Mouse (Mus musculus): ENCODE data around the gene Clec4n. TPM values are rescaled to one million over a fixed set of nuclear protein-coding genes. Genes with fewer than 3 reads are reported as not detected.
A peak's percentile ranks its signal among the peaks of the same experiment; 100 is the strongest.
"Not testable (repeated sequence)": the region's sequence is repeated elsewhere in the genome, so short reads cannot be mapped to it uniquely, and the experiment has no call there.

The Clec4n gene
- polyA plus RNA-seq, 1 experiment from 2014 or later, result 28.7 TPM

GRCm38 (mm10) chr6:123231149-123231548 is 1.5 kb downstream of the Clec4n start:
- no peak for DNase-seq
- H3K27ac ChIP-seq (ENCODE audit: low read depth), result no peak overlapping the region
- no peaks in the 10 kb centered on the region for H3K9me3 ChIP-seq (ENCODE audit: low read length)
- H3K4me2 ChIP-seq (ENCODE audit: low read depth, low read length), result no peak overlapping the region
- 51% methylated on average over 2 of the region's 2 CpGs for whole genome bisulfite sequencing (ENCODE audit: insufficient replicate concordance)
- H3K9ac ChIP-seq (replicated peaks), result no peak overlapping the region
- H3K27me3 ChIP-seq (ENCODE audit: insufficient read depth, low read length), result no peaks in the 10 kb centered on the region
- no peak overlapping the region for H3K4me3 ChIP-seq (ENCODE audit: low read depth, low read length)
- TF ChIP-seq CTCF (IDR thresholded peaks at IDR 0.05; ENCODE audit: low read depth), result no peak
- no peak for TF ChIP-seq EP300 (IDR thresholded peaks at IDR 0.05; ENCODE audit: low read depth)
- no peak for ATAC-seq
- no peaks in the 10 kb centered on the region for H3K4me1 ChIP-seq (ENCODE audit: insufficient read depth)
- H3K36me3 ChIP-seq (replicated peaks; ENCODE audit: insufficient read depth, low read length), result no peaks in the 10 kb centered on the region

- no peak for DNase-seq
- TF ChIP-seq CTCF (IDR thresholded peaks at IDR 0.05; ENCODE audit: low read depth) (no peak), EP300 (IDR thresholded peaks at IDR 0.05; ENCODE audit: low read depth) (no peak)
- H3K27me3 ChIP-seq (ENCODE audit: insufficient read depth, low read length), result no peaks in the 10 kb centered on the region
These were observed 7.9 kb downstream of the Clec4n start for GRCm38 (mm10) chr6:123237582-123237981.

GRCm38 (mm10) chr6:123244201-123244600 is 14.6 kb downstream of the Clec4n start:
- no peak overlapping the region for H3K4me3 ChIP-seq (ENCODE audit: low read depth, low read length)
- no peaks in the 10 kb centered on the region for H3K4me1 ChIP-seq (ENCODE audit: insufficient read depth)
- no peak overlapping the region for H3K4me2 ChIP-seq (ENCODE audit: low read depth, low read length)
- no peak for DNase-seq
- TF ChIP-seq EP300 (IDR thresholded peaks at IDR 0.05; ENCODE audit: low read depth) (no peak), CTCF (IDR thresholded peaks at IDR 0.05; ENCODE audit: low read depth) (no peak)
- ATAC-seq, result no peak
- H3K9ac ChIP-seq (replicated peaks), result no peak overlapping the region
- no peak overlapping the region for H3K27ac ChIP-seq (ENCODE audit: low read depth)
- H3K27me3 ChIP-seq (ENCODE audit: insufficient read depth, low read length), result no peaks in the 10 kb centered on the region
- 56% methylated on average over 5 of the region's 5 CpGs for WGBS (ENCODE audit: insufficient replicate concordance)
- H3K36me3 ChIP-seq (replicated peaks; ENCODE audit: insufficient read depth, low read length), result no peaks in the 10 kb centered on the region
- H3K9me3 ChIP-seq (ENCODE audit: low read length), result no peaks in the 10 kb centered on the region

More at GRCm38 (mm10) chr6:123237582-123237981, 7.9 kb downstream of the Clec4n start:
- Histone ChIP-seq H3K9me3 (ENCODE audit: low read length) (no peaks in the 10 kb centered on the region), H3K4me2 (ENCODE audit: low read depth, low read length) (no peak overlapping the region), H3K36me3 (replicated peaks; ENCODE audit: insufficient read depth, low read length) (no peaks in the 10 kb centered on the region), H3K4me3 (ENCODE audit: low read depth, low read length) (no peak overlapping the region), H3K9ac (replicated peaks) (no peak overlapping the region), H3K4me1 (ENCODE audit: insufficient read depth) (no peaks in the 10 kb centered on the region), H3K27ac (ENCODE audit: low read depth) (no peak overlapping the region)
- no peak for ATAC-seq

GRCm38 (mm10) chr6:123248862-123249261 is 19.2 kb downstream of the Clec4n start:
- H3K36me3 ChIP-seq (replicated peaks; ENCODE audit: insufficient read depth, low read length); ATAC-seq; H3K27me3 ChIP-seq (ENCODE audit: insufficient read depth, low read length); DNase-seq; H3K27ac ChIP-seq (ENCODE audit: low read depth); H3K4me1 ChIP-seq (ENCODE audit: insufficient read depth); H3K9ac ChIP-seq (replicated peaks); H3K4me3 ChIP-seq (ENCODE audit: low read depth, low read length); H3K9me3 ChIP-seq (ENCODE audit: low read length); H3K4me2 ChIP-seq (ENCODE audit: low read depth, low read length): not testable (repeated sequence)
- peak; percentile 49 for TF ChIP-seq CTCF (IDR thresholded peaks at IDR 0.05; ENCODE audit: low read depth)
- WGBS (ENCODE audit: insufficient replicate concordance), result 80% methylated on average over 2 of the region's 2 CpGs

DNA sequence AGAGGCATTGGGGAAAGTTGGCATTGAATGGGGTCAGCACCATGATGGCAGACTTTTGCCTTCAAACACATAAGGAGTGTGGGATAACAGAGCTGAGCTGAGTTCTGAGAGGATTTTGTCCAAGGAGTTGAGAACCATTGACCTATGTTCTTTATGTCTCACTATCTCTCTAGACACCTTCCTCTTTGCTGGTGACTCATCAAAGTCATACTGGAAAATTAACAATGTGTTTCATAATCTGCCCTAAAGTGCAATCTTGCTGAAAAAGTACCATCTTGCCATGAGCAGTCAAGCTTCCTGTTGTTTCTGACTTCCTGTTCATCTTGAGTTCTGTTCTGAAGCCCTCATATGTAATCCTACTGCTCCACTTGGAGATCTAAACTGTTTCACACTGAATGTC is 23.1 kb downstream of the Clec4n start:
- TF ChIP-seq EP300 (IDR thresholded peaks at IDR 0.05; ENCODE audit: low read depth) (peak; percentile 70), CTCF (IDR thresholded peaks at IDR 0.05; ENCODE audit: low read depth) (no peak)
- no peaks in the 10 kb centered on the region for H3K4me1 ChIP-seq (ENCODE audit: insufficient read depth)
- H3K27ac ChIP-seq (ENCODE audit: low read depth), result no peak overlapping the region
- ATAC-seq (peak; percentile 71), DNase-seq (no peak)
- H3K9ac ChIP-seq (replicated peaks), result no peak overlapping the region
- H3K36me3 ChIP-seq (replicated peaks; ENCODE audit: insufficient read depth, low read length), result no peaks in the 10 kb centered on the region
- no peak overlapping the region for H3K4me3 ChIP-seq (ENCODE audit: low read depth, low read length)
- H3K4me2 ChIP-seq (ENCODE audit: low read depth, low read length), result no peak overlapping the region
- H3K27me3 ChIP-seq (ENCODE audit: insufficient read depth, low read length), result no peaks in the 10 kb centered on the region
- H3K9me3 ChIP-seq (ENCODE audit: low read length), result no peaks in the 10 kb centered on the region

GRCm38 (mm10) chr6:123258946-123259345 is 29.3 kb downstream of the Clec4n start:
- H3K27ac ChIP-seq (ENCODE audit: low read depth), result no peak overlapping the region
- H3K36me3 ChIP-seq (replicated peaks; ENCODE audit: insufficient read depth, low read length), result no peaks in the 10 kb centered on the region
- DNase-seq, result no peak
- no peak overlapping the region for H3K4me2 ChIP-seq (ENCODE audit: low read depth, low read length)
- no peak overlapping the region for H3K9ac ChIP-seq (replicated peaks)
- no peak overlapping the region for H3K4me3 ChIP-seq (ENCODE audit: low read depth, low read length)
- H3K27me3 ChIP-seq (ENCODE audit: insufficient read depth, low read length), result no peaks in the 10 kb centered on the region
- no peaks in the 10 kb centered on the region for H3K9me3 ChIP-seq (ENCODE audit: low read length)
- no peaks in the 10 kb centered on the region for H3K4me1 ChIP-seq (ENCODE audit: insufficient read depth)
- peak; percentile 50 for TF ChIP-seq CTCF (IDR thresholded peaks at IDR 0.05; ENCODE audit: low read depth)
- no peak for TF ChIP-seq EP300 (IDR thresholded peaks at IDR 0.05; ENCODE audit: low read depth)
- ATAC-seq, result no peak
- WGBS (ENCODE audit: insufficient replicate concordance), result 73% methylated on average over 3 of the region's 3 CpGs
